Mouse (Mus musculus): ENCODE measurements around the gene Dnm1.
A peak's percentile ranks its signal among the peaks of the same experiment; 100 is the strongest.

Dnm1 gene

GRCm38 (mm10) chr2:32353007-32353542 is at the start of gene Dnm1:
TSS of gene Dnm1 (minus strand) at chr2:32353338.
- peak; percentile 86 for DNase-seq (ENCODE audit: low read depth, low spot score)

- DNase-seq (ENCODE audit: low read depth, low spot score), result no peak
Measured at GRCm38 (mm10) chr2:32396695-32397094, 43.6 kb upstream of the Dnm1 start.

DNA sequence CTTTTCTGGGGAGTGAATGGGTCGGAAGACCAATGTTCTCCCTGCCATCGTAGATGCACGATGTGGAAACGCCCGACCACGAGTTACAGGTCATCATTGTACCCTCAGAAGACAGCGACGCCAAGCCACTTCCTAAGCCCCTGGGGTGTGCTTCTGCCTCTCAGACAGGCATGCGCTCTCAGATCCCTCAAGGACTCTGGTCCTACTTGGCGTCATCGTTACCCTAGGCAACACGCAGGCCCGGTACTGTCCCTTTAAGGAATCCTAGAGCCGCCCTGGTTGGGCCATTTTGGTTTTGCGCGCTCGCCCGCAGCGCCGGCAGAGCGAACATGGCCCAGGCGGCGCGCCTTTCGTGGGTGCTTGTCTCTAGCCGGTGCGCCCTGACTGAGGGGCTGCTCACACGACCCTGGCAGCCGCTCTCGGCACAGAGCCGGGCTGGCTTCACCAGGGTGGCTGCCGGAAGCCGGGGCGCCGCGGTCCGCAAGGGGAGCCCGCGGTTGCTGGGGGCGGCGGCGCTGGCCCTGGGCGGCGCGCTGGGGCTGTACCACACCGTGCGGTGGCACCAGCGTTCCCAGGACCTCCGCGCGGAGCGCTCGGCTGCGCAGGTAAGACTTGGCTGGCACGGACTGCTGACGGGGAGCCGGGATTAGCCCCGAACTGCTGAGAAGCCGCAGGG is 42.9 kb upstream of the Dnm1 start:
- DNase-seq (ENCODE audit: low read depth, low spot score), result peak; percentile 92

GRCm38 (mm10) chr2:32395484-32395945 is 42.4 kb upstream of the Dnm1 start, which contains the start of gene Ptges2:
TSS of gene Ptges2 (plus strand) at chr2:32395896.
- peak; percentile 90 for DNase-seq (ENCODE audit: low read depth, low spot score)

DNA sequence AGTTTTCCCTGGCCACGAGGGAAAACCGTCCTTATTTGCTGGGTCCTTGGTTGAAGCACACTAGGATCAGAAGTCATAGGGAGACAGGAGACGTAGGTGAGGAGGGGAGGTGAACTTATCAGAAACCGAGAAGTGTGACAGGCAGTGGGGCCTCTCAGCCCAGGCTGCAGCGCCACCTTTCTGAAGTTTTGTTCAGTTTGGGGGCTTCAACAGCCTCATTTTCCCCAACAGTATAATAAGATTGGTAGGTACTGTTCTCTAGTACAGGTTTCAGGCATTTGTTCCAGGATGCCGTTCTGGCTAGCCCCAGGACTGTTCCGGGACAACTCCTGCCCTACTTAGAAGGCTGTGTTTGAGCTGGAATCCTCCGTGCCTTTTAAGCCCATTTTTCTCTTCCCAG is 41.8 kb upstream of the Dnm1 start:
- DNase-seq (ENCODE audit: low read depth, low spot score), result no peak

DNA sequence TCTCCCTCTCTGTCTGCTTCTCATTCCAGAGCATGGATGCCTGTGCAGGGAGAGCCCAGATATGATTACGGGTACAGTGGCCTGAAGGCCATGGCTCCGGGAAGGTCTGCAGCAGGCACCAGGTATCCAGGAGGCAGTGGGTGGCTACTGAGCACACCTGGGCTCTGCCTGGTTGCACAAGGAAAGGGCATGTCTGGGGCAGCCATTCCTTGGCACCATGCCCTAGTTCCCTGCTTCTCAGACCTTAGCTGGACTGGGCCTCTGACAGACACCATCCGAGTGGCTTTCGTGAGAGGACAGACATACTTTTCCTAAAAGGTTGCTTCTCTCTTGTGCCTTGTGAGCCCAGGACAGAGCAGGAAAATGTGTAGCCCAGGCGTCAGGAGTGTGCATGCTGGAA is 38.9 kb upstream of the Dnm1 start:
- DNase-seq (ENCODE audit: low read depth, low spot score), result no peak

DNA sequence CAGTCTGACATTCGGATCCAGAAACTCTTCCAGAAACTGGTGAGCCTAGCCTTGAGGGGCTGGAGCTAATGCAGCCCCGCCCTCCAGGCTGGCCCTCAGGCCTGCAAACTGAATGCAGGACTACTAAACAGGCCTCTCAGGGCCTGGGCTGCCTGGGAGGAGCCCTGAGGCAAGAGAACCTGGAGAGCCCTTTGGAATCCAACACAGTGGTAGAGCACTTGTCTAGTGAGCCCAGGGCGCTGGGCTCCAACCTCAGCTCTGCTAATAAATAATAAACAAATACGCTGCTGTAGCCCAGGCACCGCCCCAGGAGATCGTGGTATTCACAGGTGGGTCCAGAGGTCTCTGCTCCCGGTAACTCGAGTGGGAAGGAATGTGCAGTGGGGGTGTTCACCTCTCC is 37.7 kb upstream of the Dnm1 start:
- no peak for DNase-seq (ENCODE audit: low read depth, low spot score)

DNA sequence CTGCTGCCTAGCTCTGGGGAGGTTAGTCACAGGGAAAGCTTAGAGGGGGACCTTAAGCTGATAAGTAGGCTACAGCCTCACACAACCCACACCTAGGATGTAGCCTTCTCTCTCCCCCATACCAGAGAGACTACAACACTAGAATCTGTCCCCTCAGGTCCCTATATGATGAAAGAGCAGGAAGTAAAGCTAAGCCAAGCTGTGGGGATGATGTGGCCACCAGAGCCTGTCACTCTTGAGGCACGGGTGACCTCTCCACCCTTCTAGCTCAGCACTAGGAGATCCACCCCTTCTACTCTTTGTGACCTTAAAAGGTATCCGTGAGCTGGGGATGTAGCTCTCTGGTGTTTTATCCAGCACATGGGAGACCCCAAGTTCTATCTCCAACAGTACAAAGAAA is 36.0 kb upstream of the Dnm1 start:
- DNase-seq (ENCODE audit: low read depth, low spot score), result no peak

GRCm38 (mm10) chr2:32387706-32388490 is 34.8 kb upstream of the Dnm1 start, which contains the start of gene Lcn2:
TSS of gene Lcn2 (minus strand) at chr2:32388252.
- no peak for DNase-seq (ENCODE audit: low read depth, low spot score)

DNA sequence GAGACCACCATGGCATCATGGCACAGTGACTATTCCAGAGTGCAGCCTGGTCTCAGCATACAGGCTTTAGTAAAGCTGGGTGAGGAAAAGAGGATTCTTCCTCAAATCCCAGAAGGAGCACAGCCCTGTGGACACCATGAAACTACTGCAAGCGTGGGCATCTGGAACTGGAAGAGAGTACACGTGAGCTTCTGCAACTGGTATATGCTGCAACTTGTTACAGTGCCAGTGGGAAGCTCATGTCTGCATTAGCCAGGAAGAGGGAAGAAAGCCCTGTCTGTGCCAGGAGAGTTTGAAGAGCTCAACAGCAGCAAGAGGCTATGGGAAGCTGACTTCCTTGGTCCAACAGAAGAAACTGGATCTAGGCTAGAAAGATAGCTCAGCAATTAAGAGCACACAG is 29.6 kb upstream of the Dnm1 start:
- DNase-seq (ENCODE audit: low read depth, low spot score), result no peak

- peak; percentile 96 for DNase-seq (ENCODE audit: low read depth, low spot score)
Measured at GRCm38 (mm10) chr2:32381775-32382223, 28.7 kb upstream of the Dnm1 start, which contains the start of gene 1110008P14Rik. TSS of gene 1110008P14Rik (minus strand) at chr2:32381938.

GRCm38 (mm10) chr2:32381141-32381774 is 28.1 kb upstream of the Dnm1 start:
- peak; percentile 40 for DNase-seq (ENCODE audit: low read depth, low spot score)

GRCm38 (mm10) chr2:32380001-32380500 is 26.9 kb upstream of the Dnm1 start:
- DNase-seq (ENCODE audit: low read depth, low spot score), result no peak

GRCm38 (mm10) chr2:32376963-32377362 is 23.8 kb upstream of the Dnm1 start:
- DNase-seq (ENCODE audit: low read depth, low spot score), result no peak

DNA sequence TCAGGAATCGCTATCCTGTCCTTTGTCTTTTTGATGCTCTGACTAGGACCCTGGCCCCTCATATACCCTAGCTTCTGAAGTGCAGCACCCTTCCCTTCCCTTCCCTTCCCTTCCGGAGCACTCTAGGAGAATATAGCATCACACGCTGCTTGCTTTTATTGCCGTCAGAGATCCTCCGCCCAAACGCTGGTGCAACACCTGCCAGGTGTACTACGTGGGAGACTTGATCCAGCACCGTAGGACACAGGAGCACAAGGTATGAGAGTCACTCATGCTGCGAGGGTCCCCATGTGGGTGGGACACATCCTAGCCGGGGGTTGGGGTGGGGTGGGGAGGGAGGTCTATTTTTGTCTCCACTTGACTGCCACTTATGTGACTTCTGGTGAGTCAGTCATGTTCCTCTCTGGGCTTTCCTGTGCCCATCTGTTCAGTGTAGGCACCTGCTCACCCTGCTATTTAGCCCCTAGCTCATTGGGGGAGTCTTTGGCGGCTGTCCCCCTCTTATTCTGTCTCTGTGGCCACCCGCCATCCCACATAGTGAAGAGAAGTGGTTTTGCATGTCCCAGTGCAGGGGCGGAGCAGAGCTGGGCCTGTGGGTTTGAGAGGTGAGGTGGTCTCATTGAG is 22.3 kb upstream of the Dnm1 start:
- DNase-seq (ENCODE audit: low read depth, low spot score), result no peak

DNA sequence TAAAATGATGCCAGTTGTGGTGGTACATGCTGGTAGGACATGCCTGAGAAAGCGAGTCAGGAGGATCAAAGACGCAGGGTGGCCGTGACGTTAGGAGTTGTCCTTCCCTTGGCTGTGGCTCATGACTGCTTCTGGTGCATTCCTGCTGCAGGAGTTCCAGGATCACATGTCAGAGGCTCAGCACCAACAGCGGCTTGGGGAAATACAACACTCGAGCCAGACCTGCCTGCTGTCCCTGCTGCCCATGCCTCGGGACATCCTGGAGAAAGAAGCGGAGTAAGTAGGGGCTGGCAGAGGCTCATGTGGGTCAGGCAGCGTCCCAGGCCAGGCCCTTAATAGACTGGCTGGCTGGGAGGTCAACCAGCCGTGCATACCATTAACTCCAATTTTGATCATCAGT is 21.1 kb upstream of the Dnm1 start:
- DNase-seq (ENCODE audit: low read depth, low spot score), result no peak

DNA sequence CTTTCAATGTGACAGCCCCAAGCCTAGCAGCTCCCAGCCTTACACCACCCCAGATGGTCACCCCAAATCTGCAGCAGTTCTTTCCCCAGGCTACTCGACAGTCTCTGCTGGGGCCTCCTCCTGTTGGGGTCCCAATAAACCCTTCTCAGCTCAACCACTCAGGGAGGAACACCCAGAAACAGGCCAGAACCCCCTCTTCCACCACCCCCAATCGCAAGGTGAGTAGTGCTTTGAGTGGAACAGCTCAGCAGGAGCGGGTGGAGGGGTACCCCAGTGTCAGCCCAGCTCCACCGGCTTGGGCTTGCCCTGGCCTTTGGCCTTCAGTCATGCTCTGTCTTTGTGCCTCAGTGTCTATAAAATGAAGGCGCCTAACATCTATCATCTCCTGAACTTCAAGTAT is 14.2 kb upstream of the Dnm1 start:
- DNase-seq (ENCODE audit: low read depth, low spot score), result no peak

DNA sequence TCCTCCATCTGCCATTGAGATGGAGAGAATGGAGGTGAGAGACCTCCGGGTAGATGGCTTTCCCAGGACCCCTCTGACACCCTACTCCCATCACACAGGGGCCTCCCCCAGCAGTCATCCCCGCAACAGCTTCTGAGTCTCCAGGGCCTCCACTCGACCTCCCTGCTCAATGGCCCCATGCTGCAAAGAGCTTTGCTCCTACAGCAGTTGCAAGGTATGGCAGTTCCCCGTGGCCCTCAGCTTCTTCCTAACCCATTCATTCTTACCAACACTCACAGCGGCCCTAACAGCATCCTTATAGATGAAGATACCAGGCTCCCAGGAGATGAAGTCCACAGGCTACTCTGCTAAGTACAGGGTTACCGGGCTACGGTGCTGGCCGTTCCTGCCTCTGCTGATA is 11.0 kb upstream of the Dnm1 start:
- DNase-seq (ENCODE audit: low read depth, low spot score), result no peak

- peak; percentile 59 for DNase-seq (ENCODE audit: low read depth, low spot score)
Measured at GRCm38 (mm10) chr2:32363376-32364106, 10.4 kb upstream of the Dnm1 start.

DNA sequence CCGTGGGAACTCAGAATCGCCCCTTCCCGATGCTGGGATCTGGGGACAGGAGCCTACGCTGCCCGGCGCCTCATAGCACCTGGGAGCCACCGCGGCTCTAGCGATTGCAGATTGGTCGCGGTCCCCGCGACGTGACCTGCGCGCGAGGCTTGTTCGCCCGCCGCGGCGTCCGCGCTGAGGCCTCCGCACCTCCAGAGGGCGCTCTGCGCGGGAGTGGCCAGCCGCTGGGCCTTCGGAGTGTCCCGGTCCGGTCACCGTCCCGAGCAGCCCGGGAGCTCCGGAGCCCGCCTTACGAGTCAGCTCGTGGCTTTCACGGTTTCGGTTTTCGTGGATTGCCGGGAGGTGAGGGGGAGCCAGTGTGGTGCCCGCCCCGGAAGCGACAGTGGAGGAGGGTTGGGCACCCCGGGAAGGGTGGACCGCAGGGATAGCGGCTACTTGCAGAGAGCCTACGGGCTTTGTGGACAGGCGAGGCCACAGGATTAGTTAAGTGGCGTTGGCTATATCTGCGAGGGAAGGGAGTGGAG is 9.7 kb upstream of the Dnm1 start:
- DNase-seq (ENCODE audit: low read depth, low spot score), result peak; percentile 89
